Mouse (Mus musculus) CD4-positive, CD25-positive, alpha-beta regulatory T cell (primary cell): ENCODE measurements around the gene Srrm3. TPM values are rescaled to one million over a fixed set of nuclear protein-coding genes. Genes with fewer than 3 reads are reported as not detected.

ENCODE experiments used
- polyA plus RNA-seq: library from polyadenylated mRNA; unstranded; fragments of 100-300 nt; shearing (Covaris generic); gene quantifications from one replicate; pipeline ENCODE4 v1.2.1, GENCODE M21; 2017

Gene Srrm3
- polyA plus RNA-seq = 0.18 TPM

GRCm38 (mm10) chr5:135806555-135807262 is at the start of gene Srrm3:
TSS of gene Srrm3 (plus strand) at chr5:135806890.

GRCm38 (mm10) chr5:135777796-135778470 is 28.8 kb upstream of the Srrm3 start, which contains the start of gene Styxl1:
TSS of gene Styxl1 (minus strand) at chr5:135778385.

GRCm38 (mm10) chr5:135778471-135779445 is 27.9 kb upstream of the Srrm3 start, which contains the start of gene Mdh2:
TSS of gene Mdh2 (plus strand) at chr5:135778480.

GRCm38 (mm10) chr5:135887675-135888102 is 81.0 kb downstream of the Srrm3 start, which contains the start of gene Hspb1:
TSS of gene Hspb1 (plus strand) at chr5:135887919.

Other genes starting within 250 kb of the Srrm3 start
- gene Ccl26, start 243.3 kb upstream of the Srrm3 start, polyA plus RNA-seq = not detected
- 0.18 TPM for gene Ccl24, start 233.8 kb upstream of the Srrm3 start, polyA plus RNA-seq
- gene Rhbdd2, start 174.3 kb upstream of the Srrm3 start, polyA plus RNA-seq = 31.2 TPM
- 69.4 TPM for gene Por, start 136.9 kb upstream of the Srrm3 start, polyA plus RNA-seq
- gene Tmem120a, start 62.4 kb upstream of the Srrm3 start, polyA plus RNA-seq = 53.9 TPM
- gene Styxl1, start 28.5 kb upstream of the Srrm3 start, polyA plus RNA-seq = 0.85 TPM
- gene Mdh2, start 28.4 kb upstream of the Srrm3 start, polyA plus RNA-seq = 491 TPM
- 2.0 TPM for gene Hspb1, start 81.0 kb downstream of the Srrm3 start, polyA plus RNA-seq
- gene Ywhag, start 127.7 kb downstream of the Srrm3 start, polyA plus RNA-seq = 53.7 TPM
- gene Ssc4d, start 167.6 kb downstream of the Srrm3 start, polyA plus RNA-seq = 0.81 TPM
- gene Zp3, start 173.2 kb downstream of the Srrm3 start, polyA plus RNA-seq = not detected
- gene Dtx2, start 187.9 kb downstream of the Srrm3 start, polyA plus RNA-seq = 23.8 TPM
- gene Upk3b, start 231.6 kb downstream of the Srrm3 start, polyA plus RNA-seq = not detected
- not detected for gene Upk3bl, start 247.6 kb downstream of the Srrm3 start, polyA plus RNA-seq